Mouse (Mus musculus): ENCODE data around the gene Uts2b.

Gene Uts2b

GRCm38 (mm10) chr16:27370191-27370590 is at the start of gene Uts2b:
Gene Uts2b, minus strand, starts transcription at chr16:27370239.
- no peak for DNase-seq (ENCODE audit: low spot score)

- DNase-seq (ENCODE audit: low spot score), result no peak
These were observed 47.6 kb upstream of the Uts2b start for GRCm38 (mm10) chr16:27417632-27418031.

GRCm38 (mm10) chr16:27416937-27417584 is 47.0 kb upstream of the Uts2b start:
- no peak for DNase-seq (ENCODE audit: low spot score)

GRCm38 (mm10) chr16:27404107-27404506 is 34.1 kb upstream of the Uts2b start:
- no peak for DNase-seq (ENCODE audit: low spot score)

- DNase-seq (ENCODE audit: low spot score), result no peak
These were observed 31.5 kb upstream of the Uts2b start for GRCm38 (mm10) chr16:27401579-27401978.

GRCm38 (mm10) chr16:27399719-27400253 is 29.7 kb upstream of the Uts2b start:
- no peak for DNase-seq (ENCODE audit: low spot score)

- DNase-seq (ENCODE audit: low spot score), result no peak
These were observed 29.1 kb upstream of the Uts2b start for GRCm38 (mm10) chr16:27399026-27399718.

- DNase-seq (ENCODE audit: low spot score), result no peak
These were observed 26.9 kb upstream of the Uts2b start for GRCm38 (mm10) chr16:27396951-27397350.

GRCm38 (mm10) chr16:27395251-27396037 is 25.4 kb upstream of the Uts2b start:
- no peak for DNase-seq (ENCODE audit: low spot score)

GRCm38 (mm10) chr16:27391845-27392244 is 21.8 kb upstream of the Uts2b start:
- DNase-seq (ENCODE audit: low spot score), result no peak

GRCm38 (mm10) chr16:27390306-27390705 is 20.3 kb upstream of the Uts2b start:
- no peak for DNase-seq (ENCODE audit: low spot score)

- no peak for DNase-seq (ENCODE audit: low spot score)
These were observed 19.7 kb upstream of the Uts2b start for GRCm38 (mm10) chr16:27389534-27390282.

- peak; percentile 45 for DNase-seq (ENCODE audit: low spot score)
These were observed 18.9 kb upstream of the Uts2b start, which contains the start of gene Ccdc50 for GRCm38 (mm10) chr16:27388761-27389451. Gene Ccdc50, plus strand, starts transcription at chr16:27388869.

- DNase-seq (ENCODE audit: low spot score), result peak; percentile 15
These were observed 17.9 kb upstream of the Uts2b start for GRCm38 (mm10) chr16:27387634-27388611.

GRCm38 (mm10) chr16:27386850-27387407 is 16.9 kb upstream of the Uts2b start:
- no peak for DNase-seq (ENCODE audit: low spot score)

- no peak for DNase-seq (ENCODE audit: low spot score)
These were observed 15.6 kb upstream of the Uts2b start for GRCm38 (mm10) chr16:27385649-27386048.

- DNase-seq (ENCODE audit: low spot score), result no peak
These were observed 15.0 kb upstream of the Uts2b start for GRCm38 (mm10) chr16:27384893-27385603.

GRCm38 (mm10) chr16:27382217-27382616 is 12.2 kb upstream of the Uts2b start:
- DNase-seq (ENCODE audit: low spot score), result no peak

GRCm38 (mm10) chr16:27376556-27376955 is 6.5 kb upstream of the Uts2b start:
- DNase-seq (ENCODE audit: low spot score), result no peak
